Mouse (Mus musculus) MEL (cell line): ENCODE measurements around the gene Satb1. TPM values are rescaled to one million over a fixed set of nuclear protein-coding genes. Genes with fewer than 3 reads are reported as not detected.
A peak's percentile ranks its signal among the peaks of the same experiment; 100 is the strongest.

Source experiments
- DNase-seq: peaks from one replicate; pipeline ENCODE4 v3.0.0; 2011; ENCODE audit warnings: low read depth, low spot score
- H3K27ac ChIP-seq: 2 replicates; pipeline ENCODE4 v1.5.1; 2012; ENCODE audit warnings: low read depth, mild to moderate bottlenecking, control low read depth, low read length, moderate library complexity; ENCODE audit not compliant: control insufficient read depth
- H3K27me3 ChIP-seq, 2 experiments: fragments of 150-350 bp in 1 of 2; sonication (generic) in 1 of 2; 2 replicates each; pipeline ENCODE4 v1.6.1; 2012; ENCODE audit warnings: low read length in 2 of 2, mild to moderate bottlenecking in 2 of 2, improper control_type of control experiment in 1 of 2, moderate library complexity in 1 of 2; ENCODE audit not compliant: insufficient read depth in 2 of 2, control insufficient read depth in 1 of 2
- H3K36me3 ChIP-seq, 2 experiments: 2 replicates each; pipeline ENCODE4 v1.6.1; 2012 to 2014; ENCODE audit warnings: low read length in 2 of 2, improper control_type of control experiment in 1 of 2, inconsistent platforms in 1 of 2, mild to moderate bottlenecking in 1 of 2; ENCODE audit not compliant: insufficient read depth in 2 of 2, control insufficient read depth in 1 of 2
- H3K4me1 ChIP-seq, 2 experiments: fragments of 150-350 bp in 1 of 2; sonication (generic) in 1 of 2; 2 replicates each; pipeline ENCODE4 v1.6.1; 2012; ENCODE audit warnings: low read length in 2 of 2, improper control_type of control experiment in 1 of 2, mild to moderate bottlenecking in 1 of 2; ENCODE audit not compliant: insufficient read depth in 2 of 2, control insufficient read depth in 1 of 2
- H3K4me3 ChIP-seq, 2 experiments: fragments of 150-350 bp in 1 of 2; sonication (generic) in 1 of 2; 2 replicates each; pipeline ENCODE4 v1.5.1; 2012; ENCODE audit warnings: low read depth in 2 of 2, low read length in 2 of 2, mild to moderate bottlenecking in 2 of 2, moderate library complexity in 2 of 2, control low read depth in 1 of 2, improper control_type of control experiment in 1 of 2; ENCODE audit not compliant: control insufficient read depth in 1 of 2, insufficient read depth in 1 of 2
- H3K79me2 ChIP-seq: 2 replicates; pipeline ENCODE4 v1.6.1; 2012; ENCODE audit warnings: mild to moderate bottlenecking, low read length, moderate library complexity; ENCODE audit not compliant: control insufficient read depth, poor library complexity, insufficient read depth
- H3K9ac ChIP-seq: 2 replicates; pipeline ENCODE4 v1.6.1; 2012; ENCODE audit warnings: low read depth, mild to moderate bottlenecking, control low read depth, low read length, moderate library complexity; ENCODE audit not compliant: control insufficient read depth, poor library complexity, severe bottlenecking
- H3K9me3 ChIP-seq: fragments of 150-350 bp; sonication (generic); replicated peaks from 2 replicates; pipeline ENCODE4 v1.6.1; 2012; ENCODE audit warnings: mild to moderate bottlenecking, low read length, improper control_type of control experiment, moderate library complexity; ENCODE audit not compliant: insufficient read depth
- BHLHE40 ChIP-seq: IDR thresholded peaks from 2 replicates; pipeline ENCODE4 v1.6.1; 2012; ENCODE audit warnings: low read depth, mild to moderate bottlenecking, inconsistent platforms, low read length, improper control_type of control experiment, borderline replicate concordance
- CHD2 ChIP-seq: IDR thresholded peaks from 2 replicates; pipeline ENCODE4 v1.6.1; 2011; ENCODE audit warnings: low read length, improper control_type of control experiment
- CTCF ChIP-seq, 3 experiments: IDR thresholded peaks in 2 of 3; conservative IDR thresholded peaks in 1 of 3; 2 replicates each; pipeline ENCODE4 v1.5.1; 2011 to 2012; ENCODE audit warnings: low read length in 3 of 3, low read depth in 2 of 3, mild to moderate bottlenecking in 2 of 3, improper control_type of control experiment in 1 of 3, inconsistent platforms in 1 of 3, mixed read lengths in 1 of 3, moderate library complexity in 1 of 3; ENCODE audit not compliant: control insufficient read depth in 1 of 3, insufficient read depth in 1 of 3, poor library complexity in 1 of 3, severe bottlenecking in 1 of 3
- E2F4 ChIP-seq: IDR thresholded peaks from 2 replicates; pipeline ENCODE4 v1.6.1; 2011; ENCODE audit warnings: low read depth, low read length, improper control_type of control experiment, borderline replicate concordance
- EP300 ChIP-seq, 2 experiments: IDR thresholded peaks; 2 replicates each; pipeline ENCODE4 v1.6.1; 2011; ENCODE audit warnings: improper control_type of control experiment in 2 of 2, low read length in 2 of 2, low read depth in 1 of 2, mild to moderate bottlenecking in 1 of 2
- ETS1 ChIP-seq: IDR thresholded peaks from 2 replicates; pipeline ENCODE4 v1.6.1; 2012; ENCODE audit warnings: low read depth, mild to moderate bottlenecking, inconsistent platforms, low read length, improper control_type of control experiment, moderate library complexity
- GABPA ChIP-seq: IDR thresholded peaks from 2 replicates; pipeline ENCODE4 v1.6.1; 2012; ENCODE audit warnings: low read depth, mild to moderate bottlenecking, inconsistent platforms, low read length, improper control_type of control experiment, moderate library complexity
- GATA1 ChIP-seq: IDR thresholded peaks from 2 replicates; pipeline ENCODE4 v1.6.1; 2011; ENCODE audit warnings: low read depth, low read length, improper control_type of control experiment
- HCFC1 ChIP-seq: IDR thresholded peaks from 2 replicates; pipeline ENCODE4 v1.6.1; 2012; ENCODE audit warnings: low read depth, mild to moderate bottlenecking, inconsistent platforms, low read length, improper control_type of control experiment, moderate library complexity
- KAT2A ChIP-seq: conservative IDR thresholded peaks from 2 replicates; pipeline ENCODE4 v1.6.1; 2012; ENCODE audit warnings: low read depth, low read length, improper control_type of control experiment, inconsistent platforms
- MEF2A ChIP-seq: IDR thresholded peaks from 2 replicates; pipeline ENCODE4 v1.6.1; 2014; ENCODE audit warnings: low read depth, mild to moderate bottlenecking, inconsistent platforms, low read length, improper control_type of control experiment; ENCODE audit not compliant: poor library complexity, insufficient replicate concordance, severe bottlenecking; ENCODE audit errors: extremely low read depth
- MYB ChIP-seq: IDR thresholded peaks from 2 replicates; pipeline ENCODE4 v1.6.1; 2011; ENCODE audit warnings: mild to moderate bottlenecking, low read depth, low read length, improper control_type of control experiment
- MYC ChIP-seq: IDR thresholded peaks from 2 replicates; pipeline ENCODE4 v1.6.1; 2011; ENCODE audit warnings: low read depth, mild to moderate bottlenecking, low read length, improper control_type of control experiment, moderate library complexity
- NRF1 ChIP-seq: IDR thresholded peaks from 2 replicates; pipeline ENCODE4 v1.6.1; 2014; ENCODE audit warnings: low read depth, mild to moderate bottlenecking, inconsistent platforms, low read length, improper control_type of control experiment, moderate library complexity; ENCODE audit not compliant: poor library complexity, insufficient read depth, severe bottlenecking
- RAD21 ChIP-seq: IDR thresholded peaks from 2 replicates; pipeline ENCODE4 v1.6.1; 2011; ENCODE audit warnings: mild to moderate bottlenecking, low read depth, low read length, improper control_type of control experiment
- RCOR1 ChIP-seq: IDR thresholded peaks from 2 replicates; pipeline ENCODE4 v1.6.1; 2012; ENCODE audit warnings: low read depth, mild to moderate bottlenecking, inconsistent platforms, low read length, improper control_type of control experiment
- SIN3A ChIP-seq: IDR thresholded peaks from 2 replicates; pipeline ENCODE4 v1.6.1; 2012; ENCODE audit warnings: low read length, improper control_type of control experiment, inconsistent platforms
- SMC3 ChIP-seq: IDR thresholded peaks from 2 replicates; pipeline ENCODE4 v1.6.1; 2011; ENCODE audit warnings: low read depth, low read length, improper control_type of control experiment
- TCF12 ChIP-seq: IDR thresholded peaks from 2 replicates; pipeline ENCODE4 v1.6.1; 2014; ENCODE audit warnings: low read depth, mild to moderate bottlenecking, inconsistent platforms, low read length, improper control_type of control experiment, moderate library complexity
- USF1 ChIP-seq: IDR thresholded peaks from 2 replicates; pipeline ENCODE4 v1.6.1; 2014; ENCODE audit warnings: low read depth, mild to moderate bottlenecking, inconsistent platforms, low read length, improper control_type of control experiment, moderate library complexity
- ZKSCAN1 ChIP-seq: IDR thresholded peaks from 2 replicates; pipeline ENCODE4 v1.6.1; 2012; ENCODE audit warnings: low read depth, mild to moderate bottlenecking, inconsistent platforms, low read length, improper control_type of control experiment, moderate library complexity
- ZMIZ1 ChIP-seq: IDR thresholded peaks from 2 replicates; pipeline ENCODE4 v1.6.1; 2012; ENCODE audit warnings: low read depth, mild to moderate bottlenecking, inconsistent platforms, low read length, improper control_type of control experiment, moderate library complexity
- ZNF384 ChIP-seq: IDR thresholded peaks from 2 replicates; pipeline ENCODE4 v1.6.1; 2012; ENCODE audit warnings: low read depth, mild to moderate bottlenecking, inconsistent platforms, low read length, improper control_type of control experiment
- polyA plus RNA-seq, 2 experiments: library from polyadenylated mRNA; stranded (reverse) in 1 of 2; unstranded in 1 of 2; fragments of >175 nt in 1 of 2; fragments of >200 nt in 1 of 2; gene quantifications; 2 replicates each; pipeline versions ENCODE4 v1.2.1 to v1.2.4; 2012; ENCODE audit warnings: low replicate concordance in 2 of 2, low read depth in 1 of 2; ENCODE audit not compliant: insufficient read length in 2 of 2, insufficient read depth in 1 of 2, missing spikeins in 1 of 2
- total RNA-seq: library from RNA; depleted of rRNA; stranded (reverse); fragments of 300-350 nt; gene quantifications from 2 replicates; pipeline ENCODE4 v1.2.3, GENCODE M21; 2012

The Satb1 gene
- total and polyA plus RNA-seq, 3 experiments: 0.08 TPM; not detected in 2

DNA sequence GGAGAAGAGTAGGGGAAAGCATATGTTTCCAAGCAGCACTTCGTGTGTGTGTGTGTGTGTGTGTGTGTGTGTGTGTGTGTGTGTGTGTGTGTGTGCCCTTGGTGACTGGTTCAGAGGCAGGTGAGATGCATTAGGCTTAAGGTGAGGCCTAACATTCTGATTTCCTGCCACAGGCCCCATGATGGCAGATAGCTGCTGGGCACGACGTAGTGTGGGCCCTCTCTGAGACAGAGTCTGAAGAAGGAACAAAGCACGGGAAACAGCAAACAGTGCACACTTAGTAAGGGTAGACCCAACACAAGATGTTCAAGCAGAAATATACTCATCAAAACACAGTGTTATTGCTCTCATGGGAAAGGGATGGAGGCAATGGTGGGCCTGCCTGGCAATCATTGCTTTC, 24.5 kb upstream of the Satb1 start:
- Histone ChIP-seq H3K27ac (no peak overlapping the region), H3K36me3 (peaks cover 0 to 15% of the 10 kb centered on the region in 2 experiments; a peak in 2 of 4 replicates), H3K79me2 (no peaks in the 10 kb centered on the region), H3K9ac (no peak overlapping the region), H3K4me3 (no peak overlapping the region), H3K9me3 (no peaks in the 10 kb centered on the region), H3K4me1 (peaks cover 0 to 24% of the 10 kb centered on the region in 2 experiments; a peak in 3 of 4 replicates), H3K27me3 (no peaks in the 10 kb centered on the region)
- DNase-seq: no peak
- TF ChIP-seq BHLHE40: no peak
- no peak for TF ChIP-seq NRF1
- TF ChIP-seq SMC3: no peak
- no peak for TF ChIP-seq SIN3A
- TF ChIP-seq RCOR1: no peak
- TF ChIP-seq MYB: no peak
- TF ChIP-seq KAT2A: no peak
- no peak for TF ChIP-seq RAD21
- no peak for TF ChIP-seq ZNF384
- no peak for TF ChIP-seq ZKSCAN1
- no peak for TF ChIP-seq E2F4
- TF ChIP-seq CTCF (IDR thresholded peaks at IDR 0.05 in 2 of 3, conservative IDR thresholded peaks at IDR 0.05 in 1 of 3; ENCODE audit: control insufficient read depth in 1 of 3, insufficient read depth in 1 of 3, low read depth in 2 of 3, low read length in 3 of 3, poor library complexity in 1 of 3, severe bottlenecking in 1 of 3): no peak
- no peak for TF ChIP-seq MEF2A
- TF ChIP-seq ETS1: no peak
- TF ChIP-seq ZMIZ1: no peak
- TF ChIP-seq HCFC1: no peak
- TF ChIP-seq GABPA: no peak
- TF ChIP-seq MYC: no peak
- TF ChIP-seq CHD2: no peak

DNA sequence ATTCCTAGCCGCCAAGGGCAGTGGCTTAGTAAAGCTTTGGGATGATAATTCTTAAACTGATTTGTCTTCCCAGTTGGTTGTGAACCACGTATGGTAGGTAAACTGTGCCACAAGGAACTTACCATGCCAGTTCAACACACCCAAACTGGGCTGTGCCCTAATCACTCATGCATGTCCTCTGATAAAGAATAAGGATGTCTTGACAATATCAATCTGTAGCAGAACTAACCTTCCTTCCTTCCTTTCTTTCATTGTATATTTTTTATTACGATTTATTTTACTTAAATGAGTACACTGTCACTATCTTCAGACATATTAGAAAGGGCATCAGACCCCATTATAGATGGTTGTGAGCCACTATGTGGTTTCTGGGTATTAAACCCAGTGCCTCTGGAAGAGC, 23.2 kb upstream of the Satb1 start:
- Histone ChIP-seq H3K27me3 (no peaks in the 10 kb centered on the region), H3K79me2 (no peaks in the 10 kb centered on the region), H3K9me3 (no peaks in the 10 kb centered on the region), H3K27ac (no peak overlapping the region), H3K36me3 (peaks cover 0 to 15% of the 10 kb centered on the region in 2 experiments; a peak in 2 of 4 replicates), H3K4me1 (peaks cover 0 to 24% of the 10 kb centered on the region in 2 experiments; a peak in 3 of 4 replicates), H3K4me3 (no peak overlapping the region), H3K9ac (no peak overlapping the region)
- peak; percentile 10 for DNase-seq
- 0 out of 2 replicates have a peak, but pooled peaks have one; percentile 11 for TF ChIP-seq GATA1
- TF ChIP-seq TCF12: peak; percentile 60; the same call in 1 of the 2 replicates
- peak; percentile 52 to 62 for TF ChIP-seq EP300 (IDR thresholded peaks at IDR 0.05; ENCODE audit: low read depth in 1 of 2, low read length in 2 of 2)
- no peak for TF ChIP-seq USF1
